Mouse (Mus musculus): Measurements from ENCODE around the gene Hist1h4c. TPM values are rescaled to one million over a fixed set of nuclear protein-coding genes. Genes with fewer than 3 reads are reported as not detected.

Gene Hist1h4c
- polyA plus RNA-seq, 1 experiment from 2014 or later = 3.7 TPM

GRCm38 (mm10) chr13:23717176-23717575, 18.9 kb upstream of the Hist1h4c start:
- ATAC-seq = no peak

DNA sequence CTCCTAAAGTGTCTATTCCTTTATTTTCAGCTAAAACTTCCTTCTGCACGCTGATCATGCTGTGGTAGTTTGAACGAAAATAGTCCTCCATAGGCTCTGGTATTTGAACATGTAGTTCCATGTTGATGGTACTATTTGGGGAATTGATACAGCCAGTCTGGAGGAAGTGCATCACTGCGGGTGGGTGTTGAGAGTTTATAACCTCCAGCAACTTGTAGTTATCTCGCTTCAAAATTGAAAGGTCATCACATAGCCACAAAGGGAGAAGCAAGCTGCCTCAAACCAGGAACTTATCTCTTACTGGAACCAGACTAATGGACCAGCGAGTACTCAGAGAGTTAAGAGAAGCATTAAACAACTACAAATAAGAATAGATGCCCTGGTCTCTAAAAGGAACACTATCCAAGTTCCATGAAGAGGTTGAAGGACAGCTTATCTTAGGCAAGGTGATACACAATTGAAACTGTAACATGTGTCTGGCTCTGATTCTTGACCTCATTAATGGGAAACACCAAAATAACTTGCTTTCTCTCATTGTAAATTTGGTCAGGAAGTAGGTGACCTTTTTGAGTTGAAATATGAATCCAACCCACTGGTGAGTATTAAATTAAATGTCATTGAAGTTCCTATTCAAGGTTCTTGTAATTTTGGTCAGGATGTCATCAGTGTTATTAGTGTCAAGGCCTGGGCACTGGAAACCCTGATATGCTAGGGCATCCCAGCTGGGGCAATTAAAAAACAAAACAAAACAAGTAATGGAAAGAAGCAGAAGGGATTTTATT, 18.2 kb upstream of the Hist1h4c start:
- Histone ChIP-seq H3K4me2 (replicated peaks; ENCODE audit: low read depth, low read length) (no peak overlapping the region), H3K36me3 (ENCODE audit: insufficient read depth, low read length) (no peaks in the 10 kb centered on the region), H3K4me1 (ENCODE audit: insufficient read depth, low read depth, low read length) (no peaks in the 10 kb centered on the region), H3K27me3 (replicated peaks; ENCODE audit: insufficient read depth, low read length) (no peaks in the 10 kb centered on the region), H3K9me3 (ENCODE audit: low read length) (no peaks in the 10 kb centered on the region), H3K9ac (replicated peaks; ENCODE audit: low read depth) (no peak overlapping the region), H3K4me3 (ENCODE audit: low read depth, low read length) (no peak overlapping the region), H3K27ac (ENCODE audit: low read length) (no peak overlapping the region)
- ATAC-seq (no peak), DNase-seq (ENCODE audit: low spot score) (no peak)
- WGBS = 84% methylated on average over 5 of the region's 5 CpGs
- TF ChIP-seq CTCF (IDR thresholded peaks at IDR 0.05) (no peak), EP300 (IDR thresholded peaks at IDR 0.05) (no peak)

More at GRCm38 (mm10) chr13:23717176-23717575, 18.9 kb upstream of the Hist1h4c start:
- H3K4me2 ChIP-seq (replicated peaks; ENCODE audit: low read depth, low read length) = no peak overlapping the region
- WGBS = 51% methylated on average over 11 of the region's 11 CpGs
- H3K27me3 ChIP-seq (replicated peaks; ENCODE audit: insufficient read depth, low read length) = no peaks in the 10 kb centered on the region
- H3K9ac ChIP-seq (replicated peaks; ENCODE audit: low read depth) = no peak overlapping the region
- DNase-seq (ENCODE audit: low spot score) = no peak
- H3K27ac ChIP-seq (ENCODE audit: low read length) = no peak overlapping the region
- H3K36me3 ChIP-seq (ENCODE audit: insufficient read depth, low read length) = no peaks in the 10 kb centered on the region
- no peak for TF ChIP-seq EP300 (IDR thresholded peaks at IDR 0.05)
- no peak for TF ChIP-seq CTCF (IDR thresholded peaks at IDR 0.05)
- no peaks in the 10 kb centered on the region for H3K9me3 ChIP-seq (ENCODE audit: low read length)
- no peak overlapping the region for H3K4me3 ChIP-seq (ENCODE audit: low read depth, low read length)
- no peaks in the 10 kb centered on the region for H3K4me1 ChIP-seq (ENCODE audit: insufficient read depth, low read depth, low read length)

DNA sequence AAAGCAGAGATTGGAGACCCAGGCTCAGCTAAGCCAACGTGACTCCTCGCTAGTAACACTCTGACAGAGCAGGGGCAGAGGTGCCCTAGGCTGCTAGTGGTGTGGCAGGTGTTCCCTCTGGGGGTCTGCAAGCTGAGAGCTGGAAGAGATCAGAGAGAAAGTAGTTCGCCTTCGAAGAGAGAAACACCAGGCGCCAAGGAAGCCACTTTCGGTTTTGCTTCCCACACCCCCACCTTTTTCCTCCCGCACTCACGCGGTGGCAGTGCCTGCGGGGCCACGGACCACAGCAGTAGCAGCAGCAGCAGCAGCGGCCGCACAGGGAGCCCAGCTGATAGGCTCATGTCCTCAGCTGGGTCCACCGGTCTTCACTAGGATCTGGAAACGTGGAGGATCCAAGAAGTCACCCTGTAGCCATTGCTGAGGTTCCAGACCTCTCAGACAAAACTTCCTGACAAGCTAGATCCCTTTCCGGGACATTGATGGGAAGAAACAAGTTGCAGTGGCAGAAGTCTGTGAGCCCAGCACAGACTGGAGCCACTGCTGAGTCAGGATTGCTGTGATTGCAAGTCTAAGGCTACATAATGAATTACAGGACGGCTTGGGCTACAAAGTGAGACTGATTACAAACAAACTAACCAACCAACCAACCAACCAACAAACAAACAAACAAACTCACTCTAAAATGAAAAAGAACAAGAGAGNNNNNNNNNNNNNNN, 12.3 kb upstream of the Hist1h4c start, which contains the start of gene Hfe:
Gene Hfe (minus strand): TSS at position 481 of the 716 bp plus-strand sequence.
- ATAC-seq (peak; percentile 86), DNase-seq (ENCODE audit: low spot score) (peak; percentile 80)
- no peaks in the 10 kb centered on the region for H3K9me3 ChIP-seq (ENCODE audit: low read length)
- WGBS = 3% methylated on average over 17 of the region's 17 CpGs
- H3K4me2 ChIP-seq (replicated peaks; ENCODE audit: low read depth, low read length) = peak within 1 kb of the TSS; percentile 81
- no peak for TF ChIP-seq EP300 (IDR thresholded peaks at IDR 0.05)
- no peak for TF ChIP-seq CTCF (IDR thresholded peaks at IDR 0.05)
- H3K27me3 ChIP-seq (replicated peaks; ENCODE audit: insufficient read depth, low read length) = no peaks in the 10 kb centered on the region
- no peaks in the 10 kb centered on the region for H3K36me3 ChIP-seq (ENCODE audit: insufficient read depth, low read length)
- peak within 1 kb of the TSS; percentile 68 for H3K9ac ChIP-seq (replicated peaks; ENCODE audit: low read depth)
- no peaks in the 10 kb centered on the region for H3K4me1 ChIP-seq (ENCODE audit: insufficient read depth, low read depth, low read length)
- peak within 1 kb of the TSS; percentile 69 for H3K4me3 ChIP-seq (ENCODE audit: low read depth, low read length)
- H3K27ac ChIP-seq (ENCODE audit: low read length) = peak within 1 kb of the TSS; percentile 85

- Histone ChIP-seq H3K4me3 (ENCODE audit: low read depth, low read length) (peak overlapping the region; percentile 69), H3K27ac (ENCODE audit: low read length) (peak overlapping the region; percentile 85), H3K4me1 (ENCODE audit: insufficient read depth, low read depth, low read length) (no peaks in the 10 kb centered on the region), H3K9me3 (ENCODE audit: low read length) (no peaks in the 10 kb centered on the region), H3K36me3 (ENCODE audit: insufficient read depth, low read length) (no peaks in the 10 kb centered on the region), H3K27me3 (replicated peaks; ENCODE audit: insufficient read depth, low read length) (no peaks in the 10 kb centered on the region), H3K4me2 (replicated peaks; ENCODE audit: low read depth, low read length) (peak overlapping the region; percentile 81), H3K9ac (replicated peaks; ENCODE audit: low read depth) (peak overlapping the region; percentile 68)
- TF ChIP-seq CTCF (IDR thresholded peaks at IDR 0.05) = peak; percentile 3; the same call in 1 of the 2 replicates
- no peak for TF ChIP-seq EP300 (IDR thresholded peaks at IDR 0.05)
- ATAC-seq = peak; percentile 36
- WGBS = 29% methylated on average over 15 of the region's 15 CpGs
- DNase-seq (ENCODE audit: low spot score) = peak; percentile 52
Measured at GRCm38 (mm10) chr13:23709714-23710373, 11.6 kb upstream of the Hist1h4c start.

GRCm38 (mm10) chr13:23708654-23709053, 10.4 kb upstream of the Hist1h4c start:
- DNase-seq (ENCODE audit: low spot score) (no peak), ATAC-seq (no peak)
- Histone ChIP-seq H3K27ac (ENCODE audit: low read length) (no peak overlapping the region), H3K4me3 (ENCODE audit: low read depth, low read length) (no peak overlapping the region), H3K36me3 (ENCODE audit: insufficient read depth, low read length) (no peaks in the 10 kb centered on the region), H3K9me3 (ENCODE audit: low read length) (no peaks in the 10 kb centered on the region), H3K9ac (replicated peaks; ENCODE audit: low read depth) (no peak overlapping the region), H3K4me1 (ENCODE audit: insufficient read depth, low read depth, low read length) (no peaks in the 10 kb centered on the region), H3K4me2 (replicated peaks; ENCODE audit: low read depth, low read length) (no peak overlapping the region), H3K27me3 (replicated peaks; ENCODE audit: insufficient read depth, low read length) (no peaks in the 10 kb centered on the region)
- WGBS = 61% methylated on average over 4 of the region's 4 CpGs
- TF ChIP-seq EP300 (IDR thresholded peaks at IDR 0.05) = no peak
- no peak for TF ChIP-seq CTCF (IDR thresholded peaks at IDR 0.05)

DNA sequence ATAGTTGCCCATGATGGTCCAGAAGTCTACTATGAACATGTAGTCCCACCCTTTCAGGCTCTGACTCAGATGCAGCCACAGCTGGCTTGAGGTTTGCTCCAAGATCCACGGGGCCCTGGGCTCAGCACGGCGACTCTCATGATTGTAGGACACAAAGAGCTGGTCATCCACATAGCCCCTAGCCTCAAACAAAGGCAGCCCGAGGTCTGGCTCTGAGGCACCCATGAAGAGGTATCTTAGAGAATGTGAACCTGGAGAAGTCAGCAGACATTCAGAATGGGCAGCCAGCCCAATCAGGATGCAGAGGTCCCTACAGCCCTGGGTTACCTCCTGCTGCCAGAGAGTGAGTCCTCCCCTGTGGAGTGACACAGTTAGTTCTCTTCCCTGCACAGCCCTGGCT, 9.8 kb upstream of the Hist1h4c start:
- Histone ChIP-seq H3K36me3 (ENCODE audit: insufficient read depth, low read length) (no peaks in the 10 kb centered on the region), H3K4me1 (ENCODE audit: insufficient read depth, low read depth, low read length) (no peaks in the 10 kb centered on the region), H3K27ac (ENCODE audit: low read length) (no peak overlapping the region), H3K4me2 (replicated peaks; ENCODE audit: low read depth, low read length) (no peak overlapping the region), H3K4me3 (ENCODE audit: low read depth, low read length) (no peak overlapping the region), H3K9me3 (ENCODE audit: low read length) (no peaks in the 10 kb centered on the region), H3K9ac (replicated peaks; ENCODE audit: low read depth) (no peak overlapping the region), H3K27me3 (replicated peaks; ENCODE audit: insufficient read depth, low read length) (no peaks in the 10 kb centered on the region)
- TF ChIP-seq EP300 (IDR thresholded peaks at IDR 0.05) = no peak
- no peak for DNase-seq (ENCODE audit: low spot score)
- ATAC-seq = no peak
- 89% methylated on average over 4 of the region's 4 CpGs for WGBS

Data from lung, postnatal 0 days (tissue).